Mouse (Mus musculus) G1E (cell line): ENCODE results near the gene Gm17727.

Experiments
- CTCF ChIP-seq: IDR thresholded peaks from 2 replicates; pipeline ENCODE4 v1.5.1; 2012; ENCODE audit warnings: low read depth, low read length, inconsistent platforms, mixed read lengths
- POLR2AphosphoS5 ChIP-seq: IDR thresholded peaks from 2 replicates; pipeline ENCODE4 v1.6.1; 2012; ENCODE audit warnings: low read depth, low read length, inconsistent platforms; ENCODE audit not compliant: insufficient replicate concordance
- TAL1 ChIP-seq: conservative IDR thresholded peaks from 2 replicates; pipeline ENCODE4 v1.6.1; 2012; ENCODE audit warnings: low read depth, low read length, inconsistent platforms, mixed read lengths

DNA sequence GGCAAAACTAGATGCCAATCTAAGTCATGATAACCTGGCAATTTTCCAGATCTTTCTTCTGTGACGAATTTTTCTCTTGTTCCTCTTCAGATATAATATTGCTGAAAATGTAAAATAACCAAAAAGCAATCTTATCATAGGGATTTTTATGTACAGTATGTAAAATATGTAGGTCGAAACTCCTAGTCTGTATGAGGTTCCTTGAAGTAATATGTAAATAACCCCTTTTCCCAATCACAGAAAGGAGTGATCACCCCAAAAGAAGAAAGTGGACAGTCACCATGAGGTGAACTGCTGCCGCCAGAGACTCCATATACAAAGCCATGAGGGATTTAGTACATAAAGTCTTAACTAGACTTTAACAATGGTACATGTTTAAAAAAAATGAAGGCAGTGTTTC lies at the start of gene Gm17727:
- no peak for TF ChIP-seq CTCF
- TF ChIP-seq TAL1, result no peak
- TF ChIP-seq POLR2AphosphoS5, result no peak
